Mouse (Mus musculus) heart, adult 9 months (tissue): ENCODE results near the gene Mapre3.
"Not testable (repeated sequence)": the region's sequence is repeated elsewhere in the genome, so short reads cannot be mapped to it uniquely, and the experiment has no call there.

Experiments
- DNase-seq, 2 experiments: peaks; one replicate each; pipeline ENCODE4 v3.0.0; 2022; ENCODE audit warnings: low spot score in 2 of 2

Mapre3 gene

DNA sequence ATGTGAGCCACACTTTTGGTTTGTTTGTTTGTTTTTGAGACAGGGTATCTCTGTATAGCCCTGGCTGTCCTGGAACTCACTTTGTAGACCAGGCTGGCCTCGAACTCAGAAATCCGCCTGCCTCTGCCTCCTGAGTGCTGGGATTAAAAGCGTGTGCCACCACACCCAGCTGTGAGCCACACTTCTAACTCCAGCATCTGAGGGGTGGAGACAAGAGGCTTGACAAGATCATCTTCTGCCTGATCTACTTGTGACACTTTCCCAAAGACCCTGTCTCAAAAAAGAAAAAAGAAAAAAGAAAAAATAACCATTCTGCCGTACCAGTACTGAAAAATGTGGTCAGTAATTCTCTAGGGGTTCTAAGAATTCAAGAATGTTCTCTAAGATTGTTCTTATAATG is 67.4 kb downstream of the Mapre3 start:
- DNase-seq, result not testable (repeated sequence)

GRCm38 (mm10) chr5:30886209-30886608 is 71.8 kb downstream of the Mapre3 start:
- DNase-seq, result no peak

- no peak for DNase-seq
Measured at GRCm38 (mm10) chr5:30886731-30887130, 72.3 kb downstream of the Mapre3 start.

- DNase-seq, result peak; percentile 69 to 80
Measured at GRCm38 (mm10) chr5:30887331-30887761, 72.9 kb downstream of the Mapre3 start.

- peak; percentile 88 to 94 for DNase-seq
Measured at GRCm38 (mm10) chr5:30887858-30888336, 73.5 kb downstream of the Mapre3 start.

- peak; percentile 93 to 94 for DNase-seq
Measured at GRCm38 (mm10) chr5:30888337-30889087, 74.1 kb downstream of the Mapre3 start, which contains the start of gene Agbl5. TSS of gene Agbl5 (plus strand) at chr5:30888694.

GRCm38 (mm10) chr5:30889088-30889754 is 74.8 kb downstream of the Mapre3 start:
- DNase-seq, result no peak

- DNase-seq, result no peak
Measured at GRCm38 (mm10) chr5:30890375-30890774, 75.9 kb downstream of the Mapre3 start.

- no peak for DNase-seq
Measured at GRCm38 (mm10) chr5:30901860-30902259, 87.4 kb downstream of the Mapre3 start.

DNA sequence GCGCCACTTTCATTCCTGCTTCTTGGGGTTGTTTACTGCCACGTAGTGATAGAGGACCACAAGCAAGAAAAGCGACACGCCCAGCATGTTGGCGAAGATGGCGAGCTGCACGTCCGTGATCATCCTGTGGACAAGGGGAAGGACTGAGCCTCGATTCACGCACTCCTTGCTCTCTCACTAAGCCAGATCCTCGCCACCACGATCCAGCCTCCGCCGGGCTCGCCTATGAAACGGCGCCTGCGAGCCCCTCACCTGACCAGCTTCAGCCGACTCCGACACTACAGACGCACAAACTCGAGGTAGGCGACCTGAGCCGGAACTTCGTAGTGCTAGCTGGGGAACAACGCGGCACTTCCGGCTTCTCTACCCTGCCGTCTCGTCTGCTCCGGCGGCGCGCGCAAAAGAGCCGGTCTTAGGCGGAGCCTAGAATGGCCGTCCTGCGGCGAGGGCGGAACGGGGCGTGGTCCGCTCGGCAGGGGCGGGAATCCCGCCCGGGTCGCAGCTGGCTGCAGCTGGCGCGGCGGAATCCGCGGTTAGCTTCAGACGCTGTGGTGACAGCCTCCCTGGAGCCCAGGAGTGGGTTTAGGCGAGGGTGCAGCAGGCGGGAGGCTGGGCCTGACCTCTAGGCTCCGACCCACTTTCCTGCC is 93.1 kb downstream of the Mapre3 start, which contains the start of gene Ost4:
Gene Ost4, minus strand, starts transcription at position 376 of the 647 bp plus-strand sequence.
- peak; percentile 97 to 98 for DNase-seq

- peak; percentile 80 to 85 for DNase-seq
Measured at GRCm38 (mm10) chr5:30908426-30909299, 94.2 kb downstream of the Mapre3 start.

GRCm38 (mm10) chr5:30909300-30909659 is 94.8 kb downstream of the Mapre3 start:
- DNase-seq, result peak; percentile 75

DNA sequence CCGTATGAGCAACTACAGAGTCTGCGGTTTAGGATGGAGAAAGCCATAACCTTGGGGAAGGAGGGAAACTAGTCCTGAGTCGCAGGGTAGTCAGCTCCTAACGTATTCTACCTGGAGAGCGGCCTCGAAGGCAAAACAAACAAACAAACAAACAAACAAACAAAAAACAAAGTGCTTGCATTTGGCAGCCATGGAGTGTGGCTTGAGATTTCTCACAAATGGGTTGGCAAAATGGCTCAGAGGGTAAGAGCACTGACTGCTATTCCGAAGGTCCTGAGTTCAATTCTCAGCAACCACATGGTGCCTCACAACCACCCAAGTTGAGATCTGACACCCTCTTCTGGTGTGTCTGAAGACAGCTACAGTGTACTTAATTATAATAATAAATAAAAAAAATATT is 95.4 kb downstream of the Mapre3 start:
- DNase-seq, result no peak

DNA sequence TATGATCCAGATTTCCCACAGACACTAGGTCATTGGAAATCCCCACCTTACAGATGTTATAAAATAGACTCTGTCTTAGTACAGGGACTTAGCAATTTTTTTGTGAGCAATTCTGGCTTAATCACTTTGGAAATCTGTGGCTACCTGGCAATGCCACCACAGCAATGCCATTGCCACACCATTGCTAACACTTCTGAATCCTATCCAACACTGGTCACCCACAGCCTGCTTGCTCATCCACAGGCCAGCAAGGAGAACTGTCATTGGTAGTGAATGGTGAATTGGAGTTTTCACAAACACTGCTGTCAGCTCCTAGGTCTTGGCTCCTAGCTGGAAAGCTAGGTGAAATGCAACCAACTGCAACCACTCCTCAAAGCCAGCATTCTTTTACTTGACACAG is 96.0 kb downstream of the Mapre3 start:
- DNase-seq, result no peak

- DNase-seq, result no peak
Measured at GRCm38 (mm10) chr5:30912156-30912555, 97.7 kb downstream of the Mapre3 start.

GRCm38 (mm10) chr5:30913060-30913841 is 98.8 kb downstream of the Mapre3 start, which contains the start of gene Emilin1:
TSS of gene Emilin1 (plus strand) at chr5:30913402.
- DNase-seq, result peak; percentile 83 to 88

DNA sequence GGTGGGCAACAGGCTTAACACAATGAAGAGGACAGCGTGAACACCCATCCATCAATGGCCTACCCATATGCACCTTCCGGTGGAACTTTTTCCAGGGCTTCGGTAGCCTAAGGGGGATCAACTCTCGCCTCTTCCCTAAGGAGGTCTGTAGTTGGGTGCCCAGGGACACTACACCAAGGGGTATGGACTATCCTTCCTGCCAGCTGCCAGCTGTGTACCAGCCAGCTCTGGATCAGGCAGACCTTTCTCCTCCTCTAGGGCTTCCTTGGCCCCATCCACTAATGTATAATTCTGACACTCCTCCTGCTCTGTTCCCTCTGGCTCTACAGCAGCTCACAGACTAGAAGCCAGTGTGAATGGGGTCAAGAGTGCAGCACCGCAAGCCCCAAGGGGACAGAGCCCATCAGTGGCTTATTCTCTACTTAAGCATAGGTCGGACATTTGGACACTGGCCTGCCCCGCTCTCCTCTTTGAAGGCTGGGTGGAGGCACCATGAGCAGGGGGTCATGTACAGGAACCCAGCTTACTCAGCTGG is 99.7 kb downstream of the Mapre3 start:
- DNase-seq, result no peak

- DNase-seq, result no peak
Measured at GRCm38 (mm10) chr5:30914849-30915248, 100.4 kb downstream of the Mapre3 start.

- DNase-seq, result peak; percentile 42 to 47
Measured at GRCm38 (mm10) chr5:30915456-30915855, 101.0 kb downstream of the Mapre3 start.
